Mouse (Mus musculus) thymus, postnatal 0 days (tissue): ENCODE results near the gene Card6. TPM values are rescaled to one million over a fixed set of nuclear protein-coding genes. Genes with fewer than 3 reads are reported as not detected.
A peak's percentile ranks its signal among the peaks of the same experiment; 100 is the strongest.
"Not testable (repeated sequence)": the region's sequence is repeated elsewhere in the genome, so short reads cannot be mapped to it uniquely, and the experiment has no call there.

Experiments
- DNase-seq: peaks from one replicate; pipeline ENCODE4 v3.0.0-alpha.2; 2015; ENCODE audit warnings: low spot score
- polyA plus RNA-seq: library from polyadenylated mRNA; unstranded; fragments of >200 nt; fragmentation: Nextera tagmentation; extraction: Ambion mirVana; gene quantifications from 2 replicates; pipeline ENCODE4 v1.2.1, GENCODE M21; 2015

The Card6 gene
- polyA plus RNA-seq, 1 experiment from 2014 or later, result 1.0 TPM

DNA sequence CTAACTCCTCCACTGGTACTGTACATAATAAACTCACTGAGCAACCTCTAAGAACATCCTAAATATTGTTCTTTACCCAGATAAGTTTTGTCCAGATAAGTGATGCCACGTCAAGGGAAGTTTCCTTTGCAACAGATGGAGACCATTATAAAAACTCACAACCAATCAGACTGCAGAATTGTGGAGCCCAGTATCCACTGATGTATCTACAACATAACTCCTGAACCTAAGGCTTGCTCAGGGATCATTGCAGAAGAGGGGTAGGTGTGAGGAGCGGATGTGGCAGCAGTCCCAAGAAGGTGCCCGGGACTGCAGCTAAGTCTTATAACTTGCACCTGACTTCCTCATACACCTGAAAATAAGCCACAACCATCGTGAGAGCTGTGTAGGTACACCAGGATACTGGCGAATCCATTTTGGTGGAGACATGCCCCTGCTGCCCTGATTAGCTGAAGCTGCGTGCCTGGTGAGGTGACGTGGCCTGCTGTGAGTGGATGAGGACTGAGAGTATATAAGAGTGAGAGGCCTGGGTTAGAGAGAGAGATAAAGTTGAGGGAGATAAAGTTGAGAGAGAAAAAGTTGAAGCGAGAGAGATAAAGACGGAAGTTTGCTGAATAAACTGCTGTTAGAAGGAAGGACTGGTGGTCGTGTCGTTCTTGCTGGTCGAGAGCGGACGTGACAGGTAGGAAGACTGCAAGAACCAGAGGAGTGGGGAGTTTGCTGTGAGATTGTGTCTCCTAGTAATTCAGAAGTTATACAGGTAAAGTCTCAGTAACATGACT lies 22.7 kb upstream of the Card6 start:
- not testable (repeated sequence) for DNase-seq

GRCm38 (mm10) chr15:5129111-5129805 lies 20.9 kb upstream of the Card6 start:
- DNase-seq, result no peak

- no peak for DNase-seq
Measured at GRCm38 (mm10) chr15:5128176-5128940, 20.0 kb upstream of the Card6 start.

DNA sequence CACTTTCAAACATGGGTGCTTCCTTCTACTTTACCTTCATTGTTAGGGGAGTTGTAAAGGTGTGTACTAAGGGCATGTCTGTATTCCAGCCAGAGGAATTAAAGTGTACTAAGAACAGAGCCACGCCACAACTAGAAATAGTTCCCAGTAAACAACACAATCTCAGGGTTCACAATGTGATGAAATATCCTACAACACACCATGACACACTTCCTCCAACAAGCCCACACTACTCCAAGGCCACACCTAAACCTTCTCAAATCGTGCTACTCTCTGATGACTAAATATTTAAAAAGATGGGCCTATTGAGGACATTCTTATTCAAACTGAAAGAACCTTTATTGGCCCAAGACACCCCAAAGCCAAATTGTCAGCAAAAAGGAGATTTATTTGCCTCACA lies 19.1 kb upstream of the Card6 start:
- no peak for DNase-seq

DNA sequence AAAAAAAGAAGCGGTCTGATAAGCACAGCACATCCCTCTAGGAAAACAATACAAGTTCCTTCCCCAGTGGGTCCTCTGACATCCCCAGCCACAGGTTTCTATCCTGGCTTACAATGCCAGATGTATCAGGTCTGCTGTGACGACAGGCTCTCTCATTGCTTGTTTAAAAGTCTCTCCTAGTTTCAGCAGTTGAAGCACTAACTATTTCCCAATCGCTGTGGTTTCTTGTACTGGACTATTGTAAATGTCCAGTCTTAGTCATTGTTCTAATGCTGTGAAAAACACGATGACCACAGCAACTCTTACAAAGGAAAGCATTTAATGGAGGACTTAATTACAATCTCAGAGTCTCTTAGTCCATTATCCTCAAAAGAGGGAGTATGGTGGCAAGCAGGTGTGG lies 18.1 kb upstream of the Card6 start:
- no peak for DNase-seq

DNA sequence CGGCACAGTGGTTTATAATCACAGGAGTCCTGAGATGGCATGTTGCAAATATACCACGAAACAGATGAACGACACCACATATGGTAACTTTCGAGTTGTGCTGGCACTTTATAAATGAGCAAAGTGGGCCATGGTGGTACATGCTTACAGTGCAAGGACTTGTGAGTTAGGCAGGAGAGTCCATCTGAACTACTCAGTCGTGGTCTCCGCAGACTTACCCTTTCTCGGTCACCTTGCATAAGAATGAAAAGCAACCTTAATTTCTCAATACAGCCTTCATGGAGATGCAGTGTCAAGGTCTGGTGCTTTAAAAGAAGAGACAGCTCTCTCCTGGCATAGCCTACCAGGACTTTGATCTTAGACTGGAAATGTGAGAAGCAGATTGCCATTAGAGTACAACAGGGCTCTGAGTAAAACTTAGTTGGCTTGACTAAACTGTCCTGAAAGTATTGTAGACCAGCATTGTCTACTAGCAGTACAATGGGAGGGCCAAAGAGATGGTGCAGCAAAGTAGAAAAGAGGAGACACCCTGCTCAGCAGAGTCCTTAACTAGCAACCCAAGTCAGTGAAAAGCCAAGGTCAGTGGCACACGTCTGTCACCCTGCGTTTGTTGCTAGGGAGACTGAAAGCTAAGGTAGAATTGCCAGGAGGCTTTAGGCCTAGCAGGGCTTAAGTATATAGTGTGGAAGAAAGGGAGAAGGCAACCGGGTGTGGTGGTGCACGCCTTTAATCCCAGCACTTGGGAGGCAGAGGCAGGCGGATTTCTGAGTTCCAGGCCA lies 13.4 kb upstream of the Card6 start:
- DNase-seq, result no peak

- no peak for DNase-seq
Measured at GRCm38 (mm10) chr15:5119707-5120106, 11.4 kb upstream of the Card6 start.

GRCm38 (mm10) chr15:5119192-5119591 lies 10.9 kb upstream of the Card6 start:
- DNase-seq, result no peak

GRCm38 (mm10) chr15:5118626-5119025 lies 10.3 kb upstream of the Card6 start:
- DNase-seq, result no peak

DNA sequence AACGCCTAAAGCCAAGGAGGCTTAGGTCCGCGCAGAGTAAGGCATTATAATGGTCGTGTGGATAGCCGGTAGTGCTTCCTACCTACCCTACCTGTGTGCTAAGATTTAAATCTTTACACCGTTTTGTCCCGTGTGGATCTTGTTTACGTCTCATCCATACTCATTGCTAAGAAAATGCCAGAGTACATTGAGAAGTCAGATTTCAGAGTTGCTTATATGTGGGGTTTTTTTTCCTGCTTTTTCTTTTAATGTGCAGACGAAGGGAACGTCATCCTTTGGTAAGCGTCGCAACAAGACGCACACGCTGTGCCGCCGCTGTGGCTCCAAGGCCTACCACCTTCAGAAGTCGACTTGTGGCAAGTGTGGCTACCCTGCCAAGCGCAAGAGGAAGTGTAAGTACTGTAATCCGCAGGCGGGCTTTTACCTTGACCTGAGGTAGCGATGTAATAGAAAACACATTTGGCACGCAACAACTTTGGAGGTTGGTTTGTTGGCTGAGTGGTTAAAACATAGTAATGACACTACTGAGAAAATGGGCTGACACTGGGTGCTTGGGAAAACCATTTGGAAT lies 8.8 kb upstream of the Card6 start:
- peak; percentile 25 for DNase-seq

GRCm38 (mm10) chr15:5116270-5117030 lies 8.1 kb upstream of the Card6 start, which contains the start of gene Rpl37:
Gene Rpl37 (plus strand): TSS chr15:5116645.
- peak; percentile 98 for DNase-seq

DNA sequence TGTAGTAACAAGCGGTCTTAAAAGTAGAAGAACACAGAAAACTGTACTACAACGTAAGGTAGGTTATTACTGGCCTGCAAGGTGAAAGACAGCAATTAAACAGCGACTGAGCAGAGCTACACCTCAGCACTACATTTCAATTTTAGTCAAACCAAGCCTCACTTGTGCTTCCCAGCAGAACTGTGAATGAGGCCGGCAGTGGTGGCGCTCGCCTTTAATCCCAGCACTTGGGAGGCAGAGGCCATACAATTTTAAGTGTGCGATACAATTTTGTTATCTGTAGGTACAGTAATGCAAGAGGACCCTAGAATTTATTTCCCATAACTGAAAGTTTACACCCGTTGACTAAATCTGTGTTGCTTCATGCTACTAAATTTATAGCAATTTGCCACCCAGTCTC lies 6.8 kb upstream of the Card6 start:
- no peak for DNase-seq

- no peak for DNase-seq
Measured at GRCm38 (mm10) chr15:5112651-5113050, 4.3 kb upstream of the Card6 start.

- DNase-seq, result no peak
Measured at GRCm38 (mm10) chr15:5108655-5109040, 309 bp upstream of the Card6 start.

DNA sequence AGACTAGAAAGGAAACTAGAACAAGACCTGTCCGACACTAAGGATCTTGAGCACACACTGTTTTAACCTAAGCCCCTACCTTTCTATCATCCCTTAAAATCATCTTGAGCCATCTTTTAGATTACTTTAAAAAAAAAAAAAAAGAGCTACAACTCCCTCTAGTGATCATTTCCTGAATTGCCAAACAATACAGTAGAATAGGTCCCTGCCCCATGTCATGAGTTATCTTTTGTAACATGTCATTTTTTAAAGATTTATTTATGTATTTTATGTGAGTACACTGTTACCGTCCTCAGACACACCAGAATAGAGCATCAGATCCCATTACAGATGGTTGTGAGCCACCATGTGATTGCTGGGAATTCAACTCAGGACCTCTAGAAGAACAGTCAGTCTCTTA lies 2.0 kb downstream of the Card6 start:
- peak; percentile 52 for DNase-seq

- no peak for DNase-seq
Measured at GRCm38 (mm10) chr15:5105891-5106290, 2.4 kb downstream of the Card6 start.

GRCm38 (mm10) chr15:5102312-5102711 lies 6.0 kb downstream of the Card6 start:
- no peak for DNase-seq

- no peak for DNase-seq
Measured at GRCm38 (mm10) chr15:5097376-5097775, 11.0 kb downstream of the Card6 start.

DNA sequence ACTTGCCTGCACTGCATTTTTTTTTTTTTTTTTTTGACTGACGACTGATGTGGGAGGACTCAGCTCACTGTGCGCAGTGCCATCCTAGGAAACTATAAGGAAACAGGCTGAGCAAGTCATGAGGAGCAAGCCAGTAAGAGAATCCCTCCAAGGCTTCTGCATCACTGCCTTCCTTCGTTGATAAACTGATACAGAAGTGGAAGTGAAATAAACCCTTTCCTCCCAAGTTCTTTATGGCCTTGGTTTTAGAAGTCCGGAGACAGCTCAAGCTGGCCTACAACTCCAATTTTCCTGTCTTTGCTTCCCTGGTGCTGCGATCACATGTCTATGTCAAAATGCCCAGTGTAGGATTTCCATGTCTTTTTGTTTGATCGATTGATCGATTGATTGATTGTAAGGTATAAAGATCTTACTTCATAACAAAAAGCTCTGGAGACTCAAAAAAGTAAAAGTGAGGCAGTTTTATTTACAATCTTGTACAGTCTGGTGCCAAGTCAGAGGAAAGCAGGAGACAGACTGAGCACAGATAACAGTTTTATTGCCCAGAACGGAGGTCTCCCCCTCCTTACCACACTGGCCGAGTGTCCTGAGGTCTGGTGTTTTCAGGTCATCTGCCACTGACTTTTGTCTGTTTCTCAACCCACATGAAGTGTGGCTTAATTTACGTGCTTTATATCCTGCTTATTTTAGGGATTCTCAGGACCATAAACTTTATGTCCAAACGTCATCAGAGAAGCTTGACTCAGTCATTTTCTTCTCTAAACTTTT lies 12.6 kb downstream of the Card6 start:
- DNase-seq, result no peak
